Mouse (Mus musculus) layer of hippocampus, postnatal 14 days (tissue): ENCODE results near the gene Osbpl11. TPM values are rescaled to one million over a fixed set of nuclear protein-coding genes. Genes with fewer than 3 reads are reported as not detected.
A peak's percentile ranks its signal among the peaks of the same experiment; 100 is the strongest.
"Not testable (repeated sequence)": the region's sequence is repeated elsewhere in the genome, so short reads cannot be mapped to it uniquely, and the experiment has no call there.

Experiments used
- DNase-seq, 2 experiments: peaks; one replicate each; pipeline ENCODE4 v3.0.0; 2021 to 2022; ENCODE audit warnings: low spot score in 2 of 2, mixed read lengths in 1 of 2
- total RNA-seq, 2 experiments: library from RNA; stranded (reverse); gene quantifications; 2 replicates each; pipeline ENCODE4 v1.2.3; 2021

Gene Osbpl11
- total RNA-seq, 2 experiments from 2014 or later: 22.2 to 24.5 TPM

GRCm38 (mm10) chr16:33176831-33177230, 8.0 kb upstream of the Osbpl11 start:
- DNase-seq: not testable (repeated sequence)

GRCm38 (mm10) chr16:33177722-33178121, 7.1 kb upstream of the Osbpl11 start:
- DNase-seq: no peak

- DNase-seq: peak; percentile 61 to 83
These were observed 6.4 kb upstream of the Osbpl11 start for GRCm38 (mm10) chr16:33178278-33179074.

- DNase-seq: not testable (repeated sequence)
These were observed 5.6 kb upstream of the Osbpl11 start for GRCm38 (mm10) chr16:33179222-33179621.

GRCm38 (mm10) chr16:33179911-33180310, 5.0 kb upstream of the Osbpl11 start:
- no peak for DNase-seq

GRCm38 (mm10) chr16:33180793-33181192, 4.1 kb upstream of the Osbpl11 start:
- DNase-seq: no peak

GRCm38 (mm10) chr16:33185261-33186046, 583 bp downstream of the Osbpl11 start:
- peak in 1 of 2 experiments; percentile 40 for DNase-seq

GRCm38 (mm10) chr16:33186134-33186533, 1.3 kb downstream of the Osbpl11 start:
- no peak for DNase-seq

GRCm38 (mm10) chr16:33188076-33188475, 3.2 kb downstream of the Osbpl11 start:
- no peak for DNase-seq

- no peak for DNase-seq
These were observed 6.8 kb downstream of the Osbpl11 start for GRCm38 (mm10) chr16:33191671-33192091.

GRCm38 (mm10) chr16:33192280-33192679, 7.4 kb downstream of the Osbpl11 start:
- no peak for DNase-seq

- peak; percentile 40 to 64 for DNase-seq
These were observed 8.8 kb downstream of the Osbpl11 start for GRCm38 (mm10) chr16:33193649-33194048.

GRCm38 (mm10) chr16:33195686-33196313, 10.9 kb downstream of the Osbpl11 start:
- no peak for DNase-seq

GRCm38 (mm10) chr16:33196578-33196977, 11.7 kb downstream of the Osbpl11 start:
- DNase-seq: no peak

- DNase-seq: no peak
These were observed 15.7 kb downstream of the Osbpl11 start for GRCm38 (mm10) chr16:33200589-33200988.

- DNase-seq: no peak
These were observed 25.9 kb downstream of the Osbpl11 start for GRCm38 (mm10) chr16:33210812-33211211.

- no peak for DNase-seq
These were observed 31.6 kb downstream of the Osbpl11 start for GRCm38 (mm10) chr16:33216313-33217003.

- DNase-seq: not testable (repeated sequence)
These were observed 32.7 kb downstream of the Osbpl11 start for GRCm38 (mm10) chr16:33217553-33218085.

GRCm38 (mm10) chr16:33222482-33222881, 37.6 kb downstream of the Osbpl11 start:
- no peak for DNase-seq

- DNase-seq: no peak
These were observed 39.5 kb downstream of the Osbpl11 start for GRCm38 (mm10) chr16:33224381-33224780.

GRCm38 (mm10) chr16:33234128-33234527, 49.3 kb downstream of the Osbpl11 start:
- DNase-seq: no peak
